19 mouse cellular contexts compared by ENCODE assay signal in genomic region chr6:87483224-87483899, GRCm38 (mm10). TPM values are rescaled to one million over a fixed set of nuclear protein-coding genes. Genes with fewer than 3 reads are reported as not detected.
DNase-seq lines count a peak whose midpoint lies in the region; ATAC-seq and TF ChIP-seq lines count a peak whose summit lies in the region.
"Had no signal": no experiment of that assay in that cellular context is flagged by ENCODE, and none has a peak within 500 bp of the region (broad histone marks: within the 10 kb centered on the region; RNA-seq: fewer than 3 reads in every experiment).

No protein-coding gene starts in this region.

- peak overlapping the region; percentile 27; the same call in 1 of the 2 replicates for H3K4me2 ChIP-seq in embryonic facial prominence, embryonic 13.5 days
- no peak overlapping the region; the same call in 1 of the 2 replicates for H3K4me2 ChIP-seq in neural tube, embryonic 12.5 days (replicated peaks)
- H3K4me2 ChIP-seq in kidney, embryonic 14.5 days (replicated peaks; ENCODE audit: low read depth, low read length), result no peak overlapping the region

- ATAC-seq in embryonic facial prominence, embryonic 13.5 days (ENCODE audit: insufficient number of reproducible peaks, insufficient read depth, low FRiP score, low TSS enrichment, low read depth), result no peak
- ATAC-seq in neural tube, embryonic 12.5 days (ENCODE audit: low FRiP score, low read depth), result peak; percentile 44; the same call in 1 of the 2 replicates
- no peak for ATAC-seq in granulocyte monocyte progenitor cell, adult 5-6 weeks (replicated peaks; ENCODE audit: poor library complexity, severe bottlenecking)
- ATAC-seq in kidney, embryonic 14.5 days (ENCODE audit: low FRiP score, low TSS enrichment), result no peak
- ATAC-seq: hindbrain, postnatal 0 days; liver, postnatal 0 days had no signal

- peak overlapping the region; percentile 7; the same call in 1 of the 2 replicates for H3K27ac ChIP-seq in left cerebral cortex, adult 2 months
- peak overlapping the region; percentile 71; the same call in 1 of the 2 replicates for H3K27ac ChIP-seq in embryonic facial prominence, embryonic 13.5 days
- no peak overlapping the region for H3K27ac ChIP-seq in neural tube, embryonic 12.5 days
- no peak overlapping the region for H3K27ac ChIP-seq in kidney, embryonic 14.5 days (ENCODE audit: low read depth, low read length)
- H3K27ac ChIP-seq: hindbrain, postnatal 0 days; macrophage had no signal

- no peak for DNase-seq in left cerebral cortex, adult 2 months (ENCODE audit: extremely low spot score in 1 of 2, low spot score in 2 of 2)
- DNase-seq in left cerebral cortex, postnatal 36 days (ENCODE audit: low spot score in 2 of 2), result no peak
- DNase-seq in Muller cell, postnatal 12 days (ENCODE audit: inconsistent ontology term), result no peak
- DNase-seq: adrenal gland, postnatal 10 days; cerebellum, adult 8-10 months; kidney, adult 18-20 months; kidney, postnatal 36 days; liver, postnatal 0 days; thymus, adult 18-20 months had no signal

- no peak for TF ChIP-seq CTCF in left cerebral cortex, adult 2 months (IDR thresholded peaks at IDR 0.05)
- TF ChIP-seq CTCF in E14TG2a.4 (conservative IDR thresholded peaks at IDR 0.05; ENCODE audit: low read length), result no peak

- H3K36me3 ChIP-seq in E14TG2a.4 (ENCODE audit: insufficient read depth, low read length), result no peaks in the 10 kb centered on the region
- no peaks in the 10 kb centered on the region for H3K36me3 ChIP-seq in embryonic facial prominence, embryonic 13.5 days
- no peaks in the 10 kb centered on the region for H3K36me3 ChIP-seq in neural tube, embryonic 12.5 days
- no peaks in the 10 kb centered on the region for H3K36me3 ChIP-seq in kidney, embryonic 14.5 days (ENCODE audit: control insufficient read depth, insufficient read depth, low read length)

- H3K27me3 ChIP-seq in E14TG2a.4 (ENCODE audit: insufficient read depth, low read length), result peaks cover 4% of the 10 kb centered on the region; the same call in 1 of the 2 replicates
- H3K27me3 ChIP-seq in embryonic facial prominence, embryonic 13.5 days, result no peaks in the 10 kb centered on the region
- H3K27me3 ChIP-seq in neural tube, embryonic 12.5 days (replicated peaks), result no peaks in the 10 kb centered on the region
- no peaks in the 10 kb centered on the region for H3K27me3 ChIP-seq in kidney, embryonic 14.5 days (ENCODE audit: control insufficient read depth, insufficient read depth, low read length)

- WGBS in embryonic facial prominence, embryonic 13.5 days, result 60% methylated on average over 12 of the region's 12 CpGs
- WGBS in neural tube, embryonic 12.5 days, result 24% methylated on average over 12 of the region's 12 CpGs
- WGBS in kidney, embryonic 14.5 days, result 31% methylated on average over 12 of the region's 12 CpGs

- peaks cover 10% of the 10 kb centered on the region for H3K9me3 ChIP-seq in E14TG2a.4 (ENCODE audit: low read length)
- H3K9me3 ChIP-seq in embryonic facial prominence, embryonic 13.5 days, result no peaks in the 10 kb centered on the region
- H3K9me3 ChIP-seq in neural tube, embryonic 12.5 days, result no peaks in the 10 kb centered on the region
- H3K9me3 ChIP-seq in kidney, embryonic 14.5 days (ENCODE audit: control insufficient read depth, low read length), result no peaks in the 10 kb centered on the region

- H3K4me3 ChIP-seq in left cerebral cortex, adult 2 months, result no peak overlapping the region
- peak overlapping the region; percentile 1; the same call in 1 of the 2 replicates for H3K4me3 ChIP-seq in E14TG2a.4 (replicated peaks; ENCODE audit: low read length)
- peak overlapping the region; percentile 17 for H3K4me3 ChIP-seq in embryonic facial prominence, embryonic 13.5 days
- H3K4me3 ChIP-seq in neural tube, embryonic 12.5 days, result no peak overlapping the region
- H3K4me3 ChIP-seq in kidney, embryonic 14.5 days (ENCODE audit: low read length), result no peak overlapping the region

- intact Hi-C loops in left cerebral cortex, adult 2 months (cut with DNase I), result no loop called here
- intact Hi-C loops in left cerebral cortex, postnatal 36 days (cut with DNase I), result no loop called here

- H3K4me1 ChIP-seq in E14TG2a.4 (replicated peaks; ENCODE audit: low read depth, low read length), result peaks cover 5% of the 10 kb centered on the region; the same call in 1 of the 2 replicates
- H3K4me1 ChIP-seq in embryonic facial prominence, embryonic 13.5 days, result peaks cover 9% of the 10 kb centered on the region; the same call in 1 of the 2 replicates
- H3K4me1 ChIP-seq in neural tube, embryonic 12.5 days, result peaks cover 14% of the 10 kb centered on the region
- peaks cover 3% of the 10 kb centered on the region; the same call in 1 of the 2 replicates for H3K4me1 ChIP-seq in kidney, embryonic 14.5 days (ENCODE audit: control insufficient read depth, insufficient read depth, low read length)

- H3K9ac ChIP-seq in embryonic facial prominence, embryonic 13.5 days, result no peak overlapping the region
- 0 out of 2 replicates have a peak overlapping the region, but pooled peaks have one; percentile 21 for H3K9ac ChIP-seq in neural tube, embryonic 12.5 days
- no peak overlapping the region for H3K9ac ChIP-seq in kidney, embryonic 14.5 days (ENCODE audit: low read depth, low read length)
- H3K9ac ChIP-seq: liver, postnatal 0 days had no signal

RNA-seq across cellular contexts. Expression of gene Arhgap25, which starts 49.7 kb away (rescaled TPM):
- 1 to 10 TPM; 8.5 to 9.6 TPM for total RNA-seq in left cerebral cortex, adult 2 months (2021)
- total RNA-seq in left cerebral cortex, postnatal 36 days (2021), result 10 to 100 TPM in 1 of 2 experiments, 1 to 10 TPM in 1; 7.9 to 10.7 TPM
- 5.7 and 7.1 TPM in 2 replicates for polyA plus RNA-seq in embryonic facial prominence, embryonic 13.5 days (2015; fragmentation: Nextera tagmentation; extraction: Ambion mirVana)
- polyA plus RNA-seq in neural tube, embryonic 12.5 days (2016; fragmentation: Nextera tagmentation; extraction: Ambion mirVana), result 2.8 and 3.8 TPM in 2 replicates
- 14.3 and 15.7 TPM in 2 replicates for total RNA-seq in granulocyte monocyte progenitor cell, adult 5-6 weeks (2014; fragmentation: Nextera tagmentation)
- total RNA-seq in granulocyte monocyte progenitor cell, adult 5-6 weeks (2017), result 17.4 and 23.2 TPM in 2 replicates
- polyA plus RNA-seq in kidney, embryonic 14.5 days (2014; fragmentation: Nextera tagmentation; extraction: Ambion mirVana), result 3.3 and 5.1 TPM in 2 replicates

RNA-seq across cellular contexts. Expression of gene Bmp10, which starts 54.6 kb away (rescaled TPM):
- not detected for total RNA-seq in left cerebral cortex, adult 2 months (2021)
- not detected for total RNA-seq in left cerebral cortex, postnatal 36 days (2021)
- not detected in 2 replicates for polyA plus RNA-seq in embryonic facial prominence, embryonic 13.5 days (2015; fragmentation: Nextera tagmentation; extraction: Ambion mirVana)
- polyA plus RNA-seq in neural tube, embryonic 12.5 days (2016; fragmentation: Nextera tagmentation; extraction: Ambion mirVana), result not detected in 2 replicates
- total RNA-seq in granulocyte monocyte progenitor cell, adult 5-6 weeks (2014; fragmentation: Nextera tagmentation), result not detected in 2 replicates
- total RNA-seq in granulocyte monocyte progenitor cell, adult 5-6 weeks (2017), result not detected in 2 replicates
- not detected in 2 replicates for polyA plus RNA-seq in kidney, embryonic 14.5 days (2014; fragmentation: Nextera tagmentation; extraction: Ambion mirVana)
- total RNA-seq: MEL had no signal
- polyA plus RNA-seq: hindbrain, postnatal 0 days; limb, embryonic 11.5 days; macrophage; spleen, adult 2 months had no signal

Comparison
In these comparisons a context has a peak if more than half of its experiments do, and no peak if none do; other contexts are left out.
1. H3K27ac ChIP-seq: peak in left cerebral cortex, adult 2 months (single experiment) and embryonic facial prominence, embryonic 13.5 days (single experiment); none in neural tube, embryonic 12.5 days (single experiment) and kidney, embryonic 14.5 days (single experiment).
2. H3K4me3 ChIP-seq: peak in E14TG2a.4 (single experiment) and embryonic facial prominence, embryonic 13.5 days (single experiment); none in left cerebral cortex, adult 2 months (single experiment), neural tube, embryonic 12.5 days (single experiment) and kidney, embryonic 14.5 days (single experiment).